Mouse (Mus musculus): ENCODE data around the gene Cdyl. TPM values are rescaled to one million over a fixed set of nuclear protein-coding genes. Genes with fewer than 3 reads are reported as not detected.

Gene Cdyl
- polyA plus RNA-seq, 1 experiment from 2014 or later: 11.9 TPM

- DNase-seq (ENCODE audit: low spot score): no peak
- WGBS: 62% methylated on average over 4 of the region's 4 CpGs
- Histone ChIP-seq H3K27me3 (ENCODE audit: low read depth, poor library complexity, severe bottlenecking) (no peaks in the 10 kb centered on the region), H3K4me3 (no peak overlapping the region), H3K36me3 (no peaks in the 10 kb centered on the region), H3K27ac (replicated peaks) (no peak overlapping the region), H3K9me3 (replicated peaks) (no peaks in the 10 kb centered on the region), H3K4me1 (peaks cover 12% of the 10 kb centered on the region)
These were observed 136.7 kb downstream of the Cdyl start for GRCm38 (mm10) chr13:35796352-35796751.

DNA sequence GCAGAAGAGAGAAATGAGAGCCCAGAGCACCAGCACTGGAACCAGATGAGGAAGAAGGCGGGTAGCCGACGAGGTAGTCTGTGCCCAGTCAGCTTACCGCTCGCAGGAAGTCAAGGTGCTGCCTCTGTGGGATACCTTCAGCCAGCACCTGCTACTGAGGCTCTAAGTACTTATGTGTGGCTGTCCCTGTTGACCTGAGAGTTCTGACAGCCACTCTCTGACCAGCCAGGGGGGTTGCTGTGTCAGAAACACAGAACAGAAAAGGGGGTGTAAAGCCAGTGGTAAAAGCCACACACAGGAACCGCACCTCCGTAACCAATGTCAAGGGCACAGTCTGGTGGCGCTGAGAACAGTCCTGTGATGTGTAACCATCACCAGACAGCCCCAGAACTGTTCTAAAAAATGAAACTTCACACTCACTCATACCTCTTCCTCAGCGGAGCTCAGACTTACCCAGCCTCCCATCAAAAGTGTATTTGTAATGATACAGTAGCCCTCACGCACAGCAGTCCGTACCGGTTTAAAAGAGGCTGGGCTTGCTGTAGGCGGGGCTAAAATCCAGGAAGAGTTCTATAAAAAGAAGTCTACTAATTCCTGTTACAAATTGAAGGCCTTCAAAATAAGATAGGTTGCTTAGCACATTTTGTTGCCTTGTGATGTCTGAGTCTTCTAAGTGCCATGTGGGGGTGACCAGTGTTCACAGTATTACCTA is 138.3 kb downstream of the Cdyl start:
- WGBS: 89% methylated on average over 13 of the region's 13 CpGs
- Histone ChIP-seq H3K27me3 (ENCODE audit: low read depth, poor library complexity, severe bottlenecking) (no peaks in the 10 kb centered on the region), H3K27ac (replicated peaks) (no peak overlapping the region), H3K4me1 (peaks cover 12% of the 10 kb centered on the region), H3K4me3 (no peak overlapping the region), H3K9me3 (replicated peaks) (no peaks in the 10 kb centered on the region), H3K36me3 (no peaks in the 10 kb centered on the region)
- no peak for DNase-seq (ENCODE audit: low spot score)

GRCm38 (mm10) chr13:35798645-35799044 is 139.0 kb downstream of the Cdyl start:
- Histone ChIP-seq H3K4me3 (no peak overlapping the region), H3K4me1 (peaks cover 12% of the 10 kb centered on the region), H3K27ac (replicated peaks) (no peak overlapping the region), H3K36me3 (no peaks in the 10 kb centered on the region), H3K27me3 (ENCODE audit: low read depth, poor library complexity, severe bottlenecking) (no peaks in the 10 kb centered on the region), H3K9me3 (replicated peaks) (no peaks in the 10 kb centered on the region)
- WGBS: 77% methylated on average over 9 of the region's 9 CpGs
- no peak for DNase-seq (ENCODE audit: low spot score)

GRCm38 (mm10) chr13:35800270-35800669 is 140.6 kb downstream of the Cdyl start:
- 93% methylated on average over 7 of the region's 7 CpGs for WGBS
- H3K9me3 ChIP-seq (replicated peaks): no peaks in the 10 kb centered on the region; the same call in 1 of the 2 replicates
- no peak overlapping the region for H3K27ac ChIP-seq (replicated peaks)
- peaks cover 9% of the 10 kb centered on the region for H3K4me1 ChIP-seq
- no peaks in the 10 kb centered on the region for H3K27me3 ChIP-seq (ENCODE audit: low read depth, poor library complexity, severe bottlenecking)
- 0 out of 2 replicates have a peak, but pooled peaks cover 2% of the 10 kb centered on the region for H3K36me3 ChIP-seq
- no peak for DNase-seq (ENCODE audit: low spot score)
- H3K4me3 ChIP-seq: no peak overlapping the region

GRCm38 (mm10) chr13:35805727-35806126 is 146.1 kb downstream of the Cdyl start:
- no peak for DNase-seq (ENCODE audit: low spot score)
- Histone ChIP-seq H3K36me3 (0 out of 2 replicates have a peak, but pooled peaks cover 2% of the 10 kb centered on the region), H3K4me3 (no peak overlapping the region), H3K27ac (replicated peaks) (no peak overlapping the region), H3K4me1 (peaks cover 5% of the 10 kb centered on the region; the same call in 1 of the 2 replicates), H3K27me3 (ENCODE audit: low read depth, poor library complexity, severe bottlenecking) (no peaks in the 10 kb centered on the region), H3K9me3 (replicated peaks) (no peaks in the 10 kb centered on the region; the same call in 1 of the 2 replicates)
- WGBS: 76% methylated on average over 3 of the region's 3 CpGs

DNA sequence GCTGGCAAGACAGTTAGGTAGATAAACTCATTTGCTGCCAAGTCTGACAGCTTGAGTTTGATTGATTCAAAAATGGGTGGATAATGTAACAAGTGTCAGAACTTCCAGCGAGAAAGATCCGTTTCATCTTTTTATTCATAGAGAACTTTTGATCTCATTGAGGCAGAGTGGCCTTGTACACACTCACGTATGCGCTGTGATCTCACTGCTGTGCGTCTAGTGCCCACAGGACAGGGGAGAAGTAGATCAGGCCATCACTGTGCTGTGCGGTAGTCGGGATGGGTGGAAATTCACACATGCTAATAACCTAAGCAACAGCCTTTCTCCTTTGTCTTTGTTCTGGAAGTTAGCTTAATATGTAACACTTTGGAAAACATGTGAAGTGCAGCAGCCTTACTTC is 146.5 kb downstream of the Cdyl start:
- Histone ChIP-seq H3K27me3 (ENCODE audit: low read depth, poor library complexity, severe bottlenecking) (no peaks in the 10 kb centered on the region), H3K4me1 (peaks cover 9% of the 10 kb centered on the region; the same call in 1 of the 2 replicates), H3K9me3 (replicated peaks) (no peaks in the 10 kb centered on the region; the same call in 1 of the 2 replicates), H3K36me3 (0 out of 2 replicates have a peak, but pooled peaks cover 2% of the 10 kb centered on the region), H3K27ac (replicated peaks) (no peak overlapping the region), H3K4me3 (no peak overlapping the region)
- no peak for DNase-seq (ENCODE audit: low spot score)
- WGBS: 90% methylated on average over 7 of the region's 7 CpGs

- H3K9me3 ChIP-seq (replicated peaks): no peaks in the 10 kb centered on the region; the same call in 1 of the 2 replicates
- no peak overlapping the region for H3K27ac ChIP-seq (replicated peaks)
- DNase-seq (ENCODE audit: low spot score): no peak
- WGBS: 91% methylated on average over 7 of the region's 7 CpGs
- H3K4me3 ChIP-seq: no peak overlapping the region
- H3K4me1 ChIP-seq: peaks cover 18% of the 10 kb centered on the region
- H3K27me3 ChIP-seq (ENCODE audit: low read depth, poor library complexity, severe bottlenecking): no peaks in the 10 kb centered on the region
- H3K36me3 ChIP-seq: 0 out of 2 replicates have a peak, but pooled peaks cover 2% of the 10 kb centered on the region
These were observed 147.4 kb downstream of the Cdyl start for GRCm38 (mm10) chr13:35807016-35807415.

DNA sequence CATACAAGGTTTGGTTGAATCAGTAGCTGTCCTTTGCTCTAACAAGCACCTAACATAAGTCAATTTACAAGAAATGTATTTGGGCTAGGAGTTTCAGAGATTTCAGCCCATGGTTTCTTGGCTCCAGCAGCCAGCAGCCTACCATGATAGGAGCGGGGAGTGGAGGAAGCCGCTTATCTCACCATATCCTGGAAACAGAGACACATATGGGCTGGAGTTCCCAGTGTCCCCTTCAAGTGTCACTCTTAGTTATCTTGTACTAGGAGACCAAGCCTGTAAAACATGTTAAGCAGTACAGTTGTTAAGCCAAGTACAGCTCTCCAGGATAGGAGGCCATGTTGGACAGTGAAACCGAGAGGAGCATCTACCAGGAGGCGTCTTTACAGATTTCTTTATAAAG is 147.9 kb downstream of the Cdyl start:
- peaks cover 23% of the 10 kb centered on the region for H3K4me1 ChIP-seq
- 94% methylated on average over 4 of the region's 4 CpGs for WGBS
- no peak for DNase-seq (ENCODE audit: low spot score)
- H3K9me3 ChIP-seq (replicated peaks): no peaks in the 10 kb centered on the region; the same call in 1 of the 2 replicates
- no peaks in the 10 kb centered on the region for H3K27me3 ChIP-seq (ENCODE audit: low read depth, poor library complexity, severe bottlenecking)
- H3K4me3 ChIP-seq: no peak overlapping the region
- 0 out of 2 replicates have a peak, but pooled peaks cover 2% of the 10 kb centered on the region for H3K36me3 ChIP-seq
- no peak overlapping the region for H3K27ac ChIP-seq (replicated peaks)

DNA sequence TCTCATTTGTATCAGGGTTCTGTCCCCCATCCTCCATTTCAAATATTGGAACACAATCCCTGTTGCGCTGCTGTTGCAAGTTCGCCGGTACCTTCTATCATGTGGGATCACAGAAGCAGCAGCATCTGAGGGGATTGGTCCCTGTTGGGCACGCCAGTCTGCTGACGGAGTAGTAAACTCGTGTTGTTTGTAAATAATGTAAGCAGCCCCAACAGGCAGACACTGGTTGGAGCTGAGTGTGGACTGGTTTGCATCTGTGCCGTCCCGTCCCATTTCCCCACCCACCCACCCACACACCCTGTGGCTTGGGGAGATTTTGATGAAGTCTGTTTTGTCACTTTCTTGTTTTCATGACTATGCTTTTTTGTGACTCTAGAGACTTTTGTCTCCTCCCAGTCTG is 148.3 kb downstream of the Cdyl start:
- 97% methylated on average over 8 of the region's 8 CpGs for WGBS

DNA sequence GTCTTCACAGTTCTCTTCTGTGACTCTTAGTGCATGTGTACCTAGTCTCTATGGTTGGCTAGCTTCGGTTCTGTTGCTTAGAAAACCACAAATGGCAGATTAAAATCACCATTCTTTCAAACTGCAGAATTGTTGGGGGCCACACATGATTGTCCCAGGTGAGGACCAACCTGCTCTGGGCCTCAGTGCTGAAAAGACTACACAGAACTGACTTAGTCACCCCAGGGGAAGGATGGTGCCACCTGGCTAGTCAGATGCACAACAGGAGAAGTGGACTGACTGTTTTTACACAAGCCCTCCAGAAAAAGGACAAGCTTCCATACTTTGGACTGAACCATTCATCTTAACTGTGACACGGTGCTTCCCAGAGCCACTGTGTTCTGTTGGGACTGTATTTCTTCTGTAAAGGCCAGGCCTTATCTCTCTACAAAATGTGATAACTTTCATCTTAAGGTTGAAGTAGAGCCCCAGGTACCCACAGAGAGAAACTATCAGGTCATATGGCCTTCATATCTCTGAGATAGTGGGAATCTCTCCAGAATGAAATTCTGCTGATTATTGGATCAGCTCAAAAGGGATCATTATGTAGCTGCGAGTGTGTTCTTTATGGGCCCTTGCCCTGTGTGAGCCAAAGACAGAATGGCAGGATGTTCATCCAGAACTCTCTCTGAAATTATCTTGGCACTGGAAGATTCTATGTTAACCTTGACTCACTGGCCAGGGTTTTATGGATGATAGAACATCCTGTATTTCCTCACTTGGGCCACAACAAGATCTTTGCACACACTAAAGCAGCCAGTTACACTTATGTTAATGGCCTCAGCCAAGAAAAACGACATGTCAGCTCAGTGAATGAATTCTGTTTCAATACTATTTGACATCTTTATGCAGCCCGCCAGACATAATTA is 149.9 kb downstream of the Cdyl start:
- no peaks in the 10 kb centered on the region; the same call in 1 of the 2 replicates for H3K9me3 ChIP-seq (replicated peaks)
- WGBS: 82% methylated on average over 5 of the region's 5 CpGs
- H3K4me1 ChIP-seq: peaks cover 30% of the 10 kb centered on the region
- H3K4me3 ChIP-seq: no peak overlapping the region
- H3K36me3 ChIP-seq: 0 out of 2 replicates have a peak, but pooled peaks cover 2% of the 10 kb centered on the region
- no peak overlapping the region for H3K27ac ChIP-seq (replicated peaks)
- no peak for DNase-seq (ENCODE audit: low spot score)
- no peaks in the 10 kb centered on the region for H3K27me3 ChIP-seq (ENCODE audit: low read depth, poor library complexity, severe bottlenecking)

More for the DNA sequence above, 148.3 kb downstream of the Cdyl start:
- Histone ChIP-seq H3K36me3 (0 out of 2 replicates have a peak, but pooled peaks cover 2% of the 10 kb centered on the region), H3K27me3 (ENCODE audit: low read depth, poor library complexity, severe bottlenecking) (no peaks in the 10 kb centered on the region), H3K9me3 (replicated peaks) (no peaks in the 10 kb centered on the region; the same call in 1 of the 2 replicates), H3K27ac (replicated peaks) (no peak overlapping the region), H3K4me1 (peaks cover 27% of the 10 kb centered on the region), H3K4me3 (no peak overlapping the region)
- DNase-seq (ENCODE audit: low spot score): no peak

- no peak overlapping the region for H3K27ac ChIP-seq (replicated peaks)
- H3K36me3 ChIP-seq: no peaks in the 10 kb centered on the region
- no peak for DNase-seq (ENCODE audit: low spot score)
- no peaks in the 10 kb centered on the region for H3K27me3 ChIP-seq (ENCODE audit: low read depth, poor library complexity, severe bottlenecking)
- 86% methylated on average over 6 of the region's 6 CpGs for WGBS
- H3K4me1 ChIP-seq: peaks cover 30% of the 10 kb centered on the region
- no peaks in the 10 kb centered on the region for H3K9me3 ChIP-seq (replicated peaks)
- H3K4me3 ChIP-seq: no peak overlapping the region
These were observed 150.5 kb downstream of the Cdyl start for GRCm38 (mm10) chr13:35810160-35810537.

GRCm38 (mm10) chr13:35811361-35812190 is 151.9 kb downstream of the Cdyl start:
- 71% methylated on average over 11 of the region's 11 CpGs for WGBS
- Histone ChIP-seq H3K36me3 (peaks cover 8% of the 10 kb centered on the region), H3K4me1 (peaks cover 30% of the 10 kb centered on the region), H3K27me3 (ENCODE audit: low read depth, poor library complexity, severe bottlenecking) (no peaks in the 10 kb centered on the region), H3K9me3 (replicated peaks) (no peaks in the 10 kb centered on the region), H3K4me3 (no peak overlapping the region), H3K27ac (replicated peaks) (peak overlapping the region; percentile 52)
- no peak for DNase-seq (ENCODE audit: low spot score)

Measured in midbrain, embryonic 10.5 days (tissue).